Mouse (Mus musculus): ENCODE results near the gene Itprip. TPM values are rescaled to one million over a fixed set of nuclear protein-coding genes. Genes with fewer than 3 reads are reported as not detected.
A peak's percentile ranks its signal among the peaks of the same experiment; 100 is the strongest.

Itprip gene
- polyA plus RNA-seq, 1 experiment, result 14.9 TPM

DNA sequence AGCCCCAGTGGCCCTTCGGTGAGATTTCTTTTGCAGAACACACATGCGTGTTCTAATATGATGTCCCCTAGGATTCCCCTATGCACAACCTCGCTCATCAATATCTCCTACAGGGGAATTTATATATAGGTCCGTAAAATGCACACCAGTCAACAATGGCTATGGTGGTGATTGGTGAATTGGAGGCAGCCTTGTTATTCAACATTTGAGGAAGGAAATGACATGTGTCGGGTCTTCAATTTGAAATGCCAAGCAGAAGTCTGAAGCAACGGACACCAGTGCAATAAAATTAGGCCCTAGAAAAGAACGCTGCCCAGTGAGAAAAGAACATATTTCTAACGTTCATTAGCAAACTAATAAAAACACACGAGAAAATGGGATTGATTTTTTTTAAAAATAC is 17.8 kb upstream of the Itprip start:
- Histone ChIP-seq H3K4me3 (replicated peaks; ENCODE audit: control insufficient read depth, low read depth, low read length) (no peak overlapping the region), H3K27ac (ENCODE audit: control insufficient read depth, insufficient read depth, low read depth, low read length, poor library complexity) (no peak overlapping the region), H3K4me1 (ENCODE audit: control insufficient read depth, insufficient read depth, low read length) (peaks cover 3% of the 10 kb centered on the region; the same call in 1 of the 2 replicates)
- 24% methylated on average over 9 of the region's 9 CpGs for WGBS
- TF ChIP-seq POLR2A (IDR thresholded peaks at IDR 0.05; ENCODE audit: borderline replicate concordance, control insufficient read depth, low read depth, low read length) (no peak), CTCF (IDR thresholded peaks at IDR 0.05; ENCODE audit: control insufficient read depth, insufficient read depth, low read length) (no peak)

DNA sequence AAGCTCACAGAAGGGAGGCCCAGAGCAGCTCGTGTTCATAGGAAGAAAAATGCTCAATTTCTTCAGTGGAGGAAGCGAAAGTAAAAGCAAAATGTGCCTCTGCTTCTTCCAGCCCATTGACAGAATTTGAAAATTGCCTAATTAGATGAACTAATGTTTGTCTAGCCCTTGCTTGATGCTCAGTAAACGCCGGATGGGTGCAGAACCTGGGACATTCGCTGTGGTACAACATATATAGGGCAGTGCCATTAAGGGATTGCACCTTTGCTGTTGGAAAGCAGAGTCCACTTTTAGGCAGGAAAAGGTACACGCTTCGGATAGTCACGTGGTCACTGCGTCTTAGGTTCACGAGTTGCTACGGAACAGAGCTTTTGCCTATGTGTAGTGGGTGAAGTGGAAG is 17.4 kb upstream of the Itprip start:
- TF ChIP-seq POLR2A (IDR thresholded peaks at IDR 0.05; ENCODE audit: borderline replicate concordance, control insufficient read depth, low read depth, low read length) (no peak), CTCF (IDR thresholded peaks at IDR 0.05; ENCODE audit: control insufficient read depth, insufficient read depth, low read length) (no peak)
- Histone ChIP-seq H3K4me3 (replicated peaks; ENCODE audit: control insufficient read depth, low read depth, low read length) (peak overlapping the region; percentile 55), H3K27ac (ENCODE audit: control insufficient read depth, insufficient read depth, low read depth, low read length, poor library complexity) (no peak overlapping the region), H3K4me1 (ENCODE audit: control insufficient read depth, insufficient read depth, low read length) (peaks cover 3% of the 10 kb centered on the region; the same call in 1 of the 2 replicates)
- 54% methylated on average over 11 of the region's 11 CpGs for whole genome bisulfite sequencing

DNA sequence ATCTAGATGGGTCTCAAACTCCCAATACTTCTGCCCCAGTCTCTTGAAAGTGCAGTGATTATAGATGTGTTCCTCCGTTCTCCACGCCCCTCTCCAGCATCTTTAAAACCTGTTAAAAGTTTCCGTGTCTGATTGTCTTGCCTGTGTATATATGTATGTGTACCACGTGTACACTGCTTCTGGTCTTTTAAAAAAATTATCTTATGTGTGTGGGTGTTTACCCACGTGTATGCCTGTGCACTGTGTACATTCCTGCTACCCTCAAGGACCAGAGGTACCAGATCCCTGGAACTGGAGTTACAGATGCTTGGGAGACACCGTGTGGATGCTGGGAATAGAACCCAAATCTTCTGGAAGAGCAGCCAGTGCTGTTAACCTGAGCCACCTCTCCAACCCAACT is 16.4 kb upstream of the Itprip start:
- no peak for TF ChIP-seq POLR2A (IDR thresholded peaks at IDR 0.05; ENCODE audit: borderline replicate concordance, control insufficient read depth, low read depth, low read length)
- TF ChIP-seq CTCF (IDR thresholded peaks at IDR 0.05; ENCODE audit: control insufficient read depth, insufficient read depth, low read length), result no peak
- peaks cover 3% of the 10 kb centered on the region; the same call in 1 of the 2 replicates for H3K4me1 ChIP-seq (ENCODE audit: control insufficient read depth, insufficient read depth, low read length)
- no peak overlapping the region for H3K4me3 ChIP-seq (replicated peaks; ENCODE audit: control insufficient read depth, low read depth, low read length)
- H3K27ac ChIP-seq (ENCODE audit: control insufficient read depth, insufficient read depth, low read depth, low read length, poor library complexity), result no peak overlapping the region
- WGBS, result 76% methylated on average over 6 of the region's 6 CpGs

DNA sequence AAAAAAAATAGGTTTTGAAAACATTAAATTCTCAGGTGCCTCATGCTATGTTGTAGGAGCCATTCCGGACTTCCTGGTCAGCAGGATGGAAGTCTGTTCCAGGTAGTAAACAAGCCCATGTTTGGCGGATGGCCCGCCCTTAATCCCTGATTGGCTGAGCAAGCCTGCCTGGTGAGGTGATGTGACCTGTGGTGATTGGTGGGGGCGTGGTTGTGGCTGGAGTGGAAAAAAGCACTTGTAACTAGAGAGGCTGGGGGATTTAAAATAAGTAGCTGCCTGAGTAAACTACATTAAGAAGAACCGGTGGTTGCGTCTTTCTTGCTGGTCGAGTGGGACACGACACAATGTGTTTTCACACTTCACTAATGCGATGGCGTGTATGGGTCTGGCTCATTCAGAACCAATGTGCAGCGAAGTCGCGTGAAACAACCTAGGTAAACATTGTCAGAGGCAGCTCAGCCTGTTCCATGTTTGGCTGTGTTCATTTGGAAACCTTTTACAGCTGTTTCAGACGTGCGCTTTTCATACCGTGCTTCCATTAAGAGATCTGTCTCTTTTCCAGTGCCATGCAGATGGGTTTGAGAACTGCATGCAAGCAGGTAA is 15.6 kb upstream of the Itprip start:
- no peak overlapping the region for H3K27ac ChIP-seq (ENCODE audit: control insufficient read depth, insufficient read depth, low read depth, low read length, poor library complexity)
- peaks cover 3% of the 10 kb centered on the region; the same call in 1 of the 2 replicates for H3K4me1 ChIP-seq (ENCODE audit: control insufficient read depth, insufficient read depth, low read length)
- TF ChIP-seq POLR2A (IDR thresholded peaks at IDR 0.05; ENCODE audit: borderline replicate concordance, control insufficient read depth, low read depth, low read length), result no peak
- no peak for TF ChIP-seq CTCF (IDR thresholded peaks at IDR 0.05; ENCODE audit: control insufficient read depth, insufficient read depth, low read length)
- H3K4me3 ChIP-seq (replicated peaks; ENCODE audit: control insufficient read depth, low read depth, low read length), result no peak overlapping the region
- WGBS, result 87% methylated on average over 16 of the region's 16 CpGs

DNA sequence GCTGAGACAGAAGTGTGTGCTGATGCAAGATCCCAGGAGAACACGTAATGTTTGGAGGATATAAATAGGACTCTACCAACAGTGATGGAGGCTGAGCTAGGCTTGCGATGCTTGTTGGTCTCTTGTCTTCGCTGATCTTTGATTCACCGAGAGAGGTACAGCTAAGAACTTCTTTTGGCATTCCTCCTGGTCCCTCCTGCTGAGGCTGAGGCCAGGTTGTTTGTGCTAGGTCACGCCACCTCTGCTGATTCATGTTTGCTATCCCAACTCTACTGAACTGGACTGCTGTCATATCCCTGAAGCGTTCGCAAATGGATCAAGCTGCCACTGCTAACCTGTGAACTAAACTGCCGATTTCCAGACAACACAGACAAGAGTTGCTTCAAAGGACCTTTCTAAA is 15.0 kb upstream of the Itprip start:
- TF ChIP-seq POLR2A (IDR thresholded peaks at IDR 0.05; ENCODE audit: borderline replicate concordance, control insufficient read depth, low read depth, low read length), result no peak
- no peak for TF ChIP-seq CTCF (IDR thresholded peaks at IDR 0.05; ENCODE audit: control insufficient read depth, insufficient read depth, low read length)
- Histone ChIP-seq H3K27ac (ENCODE audit: control insufficient read depth, insufficient read depth, low read depth, low read length, poor library complexity) (no peak overlapping the region), H3K4me3 (replicated peaks; ENCODE audit: control insufficient read depth, low read depth, low read length) (no peak overlapping the region), H3K4me1 (ENCODE audit: control insufficient read depth, insufficient read depth, low read length) (peaks cover 3% of the 10 kb centered on the region; the same call in 1 of the 2 replicates)
- 85% methylated on average over 8 of the region's 8 CpGs for WGBS

DNA sequence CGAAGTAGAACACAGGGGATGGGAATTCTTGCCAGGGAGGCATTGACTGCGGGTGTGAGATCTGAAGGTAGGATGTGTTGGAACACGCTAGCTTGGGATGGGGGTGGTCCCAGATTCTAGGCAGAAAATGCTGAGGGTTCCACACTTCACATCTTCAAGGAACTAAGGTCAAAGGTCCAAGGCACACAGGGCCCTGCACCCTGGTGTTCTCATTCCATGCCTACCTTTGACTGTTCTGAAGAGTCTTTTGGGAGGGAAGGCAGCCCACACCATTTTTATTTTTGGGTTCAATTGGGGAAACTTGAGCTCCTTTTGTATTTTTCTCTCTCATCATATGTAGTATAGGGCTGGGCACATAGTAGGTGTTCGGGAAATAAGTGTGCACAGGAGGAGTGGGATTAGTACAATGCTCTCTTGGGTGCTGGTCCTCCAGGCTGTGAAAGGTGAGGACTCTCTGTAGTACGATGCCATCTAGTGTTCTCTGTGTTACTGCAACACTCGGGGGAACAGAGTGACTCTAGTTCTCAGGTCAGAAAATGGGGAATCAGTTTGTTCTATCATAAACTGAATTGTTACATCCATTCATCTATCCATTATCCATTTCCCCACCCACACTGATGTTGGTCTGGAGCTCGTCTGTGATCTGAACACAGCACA is 13.0 kb upstream of the Itprip start:
- WGBS, result 35% methylated on average over 7 of the region's 7 CpGs
- H3K4me1 ChIP-seq (ENCODE audit: control insufficient read depth, insufficient read depth, low read length), result peaks cover 2% of the 10 kb centered on the region; the same call in 1 of the 2 replicates
- H3K4me3 ChIP-seq (replicated peaks; ENCODE audit: control insufficient read depth, low read depth, low read length), result no peak overlapping the region
- TF ChIP-seq CTCF (IDR thresholded peaks at IDR 0.05; ENCODE audit: control insufficient read depth, insufficient read depth, low read length) (peak; percentile 75), POLR2A (IDR thresholded peaks at IDR 0.05; ENCODE audit: borderline replicate concordance, control insufficient read depth, low read depth, low read length) (no peak)
- no peak overlapping the region for H3K27ac ChIP-seq (ENCODE audit: control insufficient read depth, insufficient read depth, low read depth, low read length, poor library complexity)

DNA sequence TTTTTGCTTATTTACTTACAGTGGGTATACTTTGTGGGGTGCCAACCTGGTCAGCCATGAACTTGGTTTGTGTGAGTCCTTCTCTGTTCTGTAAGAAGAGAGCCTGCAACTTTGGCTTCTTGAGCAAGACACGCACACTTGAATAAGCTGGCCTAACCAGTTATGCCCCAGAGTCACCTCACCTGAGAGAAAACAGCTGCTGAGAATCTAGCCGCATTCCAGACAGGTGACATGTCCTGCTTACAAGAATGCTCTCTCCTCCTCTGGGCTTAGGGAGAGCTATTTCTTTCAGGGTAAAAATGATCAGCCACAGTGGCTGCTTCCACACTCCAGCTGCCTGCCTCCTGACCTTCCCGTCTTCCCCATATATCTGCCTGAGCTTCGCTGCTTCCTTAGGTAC is 9.9 kb upstream of the Itprip start:
- no peak overlapping the region for H3K27ac ChIP-seq (ENCODE audit: control insufficient read depth, insufficient read depth, low read depth, low read length, poor library complexity)
- WGBS, result 92% methylated on average over 4 of the region's 4 CpGs
- TF ChIP-seq CTCF (IDR thresholded peaks at IDR 0.05; ENCODE audit: control insufficient read depth, insufficient read depth, low read length), result no peak
- no peak for TF ChIP-seq POLR2A (IDR thresholded peaks at IDR 0.05; ENCODE audit: borderline replicate concordance, control insufficient read depth, low read depth, low read length)
- peaks cover 1% of the 10 kb centered on the region; the same call in 1 of the 2 replicates for H3K4me1 ChIP-seq (ENCODE audit: control insufficient read depth, insufficient read depth, low read length)
- H3K4me3 ChIP-seq (replicated peaks; ENCODE audit: control insufficient read depth, low read depth, low read length), result no peak overlapping the region

DNA sequence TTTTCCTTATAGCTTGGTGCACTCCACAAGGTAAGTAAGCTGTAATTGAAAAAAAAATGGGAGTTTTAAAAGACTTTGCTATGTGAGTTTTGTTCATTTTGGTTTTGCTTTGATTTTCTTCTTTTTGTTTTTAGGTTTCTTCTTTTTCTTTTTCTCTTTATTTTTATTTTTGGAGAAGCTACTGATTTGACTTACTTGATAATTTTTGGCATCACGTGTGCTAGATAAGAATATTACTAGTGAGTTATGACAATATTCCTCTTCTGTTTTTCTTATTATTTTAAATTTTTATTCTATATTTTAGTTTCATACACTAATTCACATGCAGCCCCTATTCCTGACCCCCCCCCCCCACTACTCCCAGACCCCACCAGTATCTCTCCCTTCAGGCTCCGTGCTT is 7.9 kb upstream of the Itprip start:
- no peak overlapping the region for H3K27ac ChIP-seq (ENCODE audit: control insufficient read depth, insufficient read depth, low read depth, low read length, poor library complexity)
- WGBS, result 54% methylated on average over 2 of the region's 2 CpGs
- H3K4me3 ChIP-seq (replicated peaks; ENCODE audit: control insufficient read depth, low read depth, low read length), result no peak overlapping the region
- TF ChIP-seq CTCF (IDR thresholded peaks at IDR 0.05; ENCODE audit: control insufficient read depth, insufficient read depth, low read length) (no peak), POLR2A (IDR thresholded peaks at IDR 0.05; ENCODE audit: borderline replicate concordance, control insufficient read depth, low read depth, low read length) (no peak)
- H3K4me1 ChIP-seq (ENCODE audit: control insufficient read depth, insufficient read depth, low read length), result peaks cover 1% of the 10 kb centered on the region; the same call in 1 of the 2 replicates
